22 mouse cellular contexts compared by ENCODE assay signal in the genomic region with DNA sequence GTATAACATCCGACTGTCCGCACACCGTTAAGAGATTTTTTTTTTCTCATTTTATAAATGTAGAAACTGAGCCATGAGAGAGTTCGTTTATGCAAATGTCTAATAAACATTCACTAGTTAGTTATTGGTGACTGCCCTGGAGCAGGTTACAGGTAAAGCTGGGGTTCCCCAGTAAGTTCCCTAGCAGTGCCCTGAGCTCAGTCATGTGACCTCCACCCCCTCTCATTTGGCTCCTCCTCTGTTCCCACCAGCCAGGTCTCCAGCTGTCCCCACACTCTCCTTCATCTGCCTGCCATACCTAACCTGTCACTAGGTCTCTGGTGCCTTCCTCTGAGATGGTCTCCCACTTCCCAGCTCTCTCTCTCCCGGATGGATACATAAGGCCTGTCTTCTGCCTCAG. TPM values are rescaled to one million over a fixed set of nuclear protein-coding genes. Genes with fewer than 3 reads are reported as not detected.
DNase-seq lines count a peak whose midpoint lies in the region; ATAC-seq and TF ChIP-seq lines count a peak whose summit lies in the region.
"Had no signal": no experiment of that assay in that cellular context is flagged by ENCODE, and none has a peak within 500 bp of the region (broad histone marks: within the 10 kb centered on the region; RNA-seq: fewer than 3 reads in every experiment).

No protein-coding gene starts in this region.

- no peak for TF ChIP-seq EP300 in ES-Bruce4 (IDR thresholded peaks at IDR 0.05; ENCODE audit: insufficient read depth, low read depth, low read length)

- peaks cover 23% of the 10 kb centered on the region for H3K36me3 ChIP-seq in heart, embryonic 12.5 days
- peaks cover 19% of the 10 kb centered on the region for H3K36me3 ChIP-seq in liver, embryonic 13.5 days
- H3K36me3 ChIP-seq in ES-Bruce4 (ENCODE audit: control insufficient read depth, insufficient read depth, low read length, poor library complexity, severe bottlenecking), result 0 out of 2 replicates have a peak, but pooled peaks cover 8% of the 10 kb centered on the region

- TF ChIP-seq POLR2A in ES-Bruce4 (IDR thresholded peaks at IDR 0.05; ENCODE audit: insufficient read depth, low read length), result no peak

- no peak for ATAC-seq in heart, embryonic 12.5 days (ENCODE audit: insufficient number of reproducible peaks, low FRiP score)
- no peak for ATAC-seq in liver, embryonic 13.5 days (ENCODE audit: low read depth)

- H3K9me3 ChIP-seq in heart, embryonic 12.5 days (replicated peaks), result no peaks in the 10 kb centered on the region
- no peaks in the 10 kb centered on the region for H3K9me3 ChIP-seq in liver, embryonic 13.5 days (replicated peaks)
- H3K9me3 ChIP-seq in ES-Bruce4 (replicated peaks; ENCODE audit: control insufficient read depth, insufficient read depth, low read length, poor library complexity, severe bottlenecking), result no peaks in the 10 kb centered on the region
- H3K9me3 ChIP-seq: embryonic facial prominence, embryonic 15.5 days; forebrain, embryonic 10.5 days; hindbrain, embryonic 10.5 days had no signal

- H3K27me3 ChIP-seq in heart, embryonic 12.5 days (replicated peaks), result no peaks in the 10 kb centered on the region
- H3K27me3 ChIP-seq in liver, embryonic 13.5 days, result no peaks in the 10 kb centered on the region
- no peaks in the 10 kb centered on the region for H3K27me3 ChIP-seq in ES-Bruce4 (ENCODE audit: control insufficient read depth, insufficient read depth, low read length, poor library complexity, severe bottlenecking)
- H3K27me3 ChIP-seq: embryonic facial prominence, embryonic 15.5 days had no signal

- no peak for TF ChIP-seq CTCF in ES-Bruce4 (IDR thresholded peaks at IDR 0.05; ENCODE audit: low read depth, low read length)

- no peak overlapping the region for H3K4me3 ChIP-seq in heart, embryonic 12.5 days
- no peak overlapping the region for H3K4me3 ChIP-seq in liver, embryonic 13.5 days (replicated peaks)
- H3K4me3 ChIP-seq in ES-Bruce4 (ENCODE audit: low read depth, low read length), result no peak overlapping the region

- no peak overlapping the region for H3K9ac ChIP-seq in heart, embryonic 12.5 days
- H3K9ac ChIP-seq in liver, embryonic 13.5 days, result no peak overlapping the region
- no peak overlapping the region for H3K9ac ChIP-seq in ES-Bruce4 (ENCODE audit: low read depth, poor library complexity, severe bottlenecking)

- H3K4me2 ChIP-seq in heart, embryonic 12.5 days, result no peak overlapping the region
- H3K4me2 ChIP-seq in liver, embryonic 13.5 days, result peak overlapping the region; percentile 93; the same call in 1 of the 2 replicates

- 84% methylated on average over 5 of the region's 5 CpGs for WGBS in heart, embryonic 12.5 days
- WGBS in liver, embryonic 13.5 days (ENCODE audit: insufficient replicate concordance), result 86% methylated on average over 5 of the region's 5 CpGs

- peak; percentile 13 for DNase-seq in cerebellum, adult 11 months
- no peak for DNase-seq in cerebellum, postnatal 25 days
- peak; percentile 86 for DNase-seq in heart, adult 11 months
- DNase-seq in liver, embryonic 13.5 days, result no peak
- DNase-seq in liver, result no peak
- no peak for DNase-seq in spleen, adult 18-20 months
- DNase-seq: adrenal gland, postnatal 10 days; gastrocnemius, postnatal 25 days; kidney, adult 9 months; kidney, postnatal 4 days; lung, embryonic 14.5 days; thymus, postnatal 4 days had no signal

- no peak overlapping the region for H3K27ac ChIP-seq in heart, embryonic 12.5 days (ENCODE audit: poor library complexity, severe bottlenecking)
- no peak overlapping the region for H3K27ac ChIP-seq in liver, embryonic 13.5 days
- H3K27ac ChIP-seq in ES-Bruce4 (ENCODE audit: insufficient read depth, low read length), result 0 out of 2 replicates have a peak overlapping the region, but pooled peaks have one; percentile 0
- H3K27ac ChIP-seq: embryonic facial prominence, embryonic 15.5 days had no signal

- H3K4me1 ChIP-seq in heart, embryonic 12.5 days (replicated peaks), result peaks cover 10% of the 10 kb centered on the region
- H3K4me1 ChIP-seq in liver, embryonic 13.5 days (replicated peaks), result peaks cover 25% of the 10 kb centered on the region
- H3K4me1 ChIP-seq in ES-Bruce4 (ENCODE audit: control insufficient read depth, insufficient read depth, low read length), result no peaks in the 10 kb centered on the region

RNA-seq across cellular contexts. Expression of gene Vps18, which starts 1.2 kb away (rescaled TPM):
- 15.2 and 15.8 TPM in 2 replicates for polyA plus RNA-seq in heart, embryonic 12.5 days (2016; fragmentation: Nextera tagmentation; extraction: Ambion mirVana)
- polyA plus RNA-seq in liver, embryonic 13.5 days (2015; fragmentation: Nextera tagmentation; extraction: Ambion mirVana), result 6.5 and 6.6 TPM in 2 replicates
- polyA plus RNA-seq in ES-Bruce4 (2011; ENCODE audit: insufficient read depth, insufficient read length, low read depth, missing spikeins), result 11.7 and 12.8 TPM in 2 replicates

RNA-seq across cellular contexts. Expression of gene Rhov, which starts 16.3 kb away (rescaled TPM):
- polyA plus RNA-seq in heart, embryonic 12.5 days (2016; fragmentation: Nextera tagmentation; extraction: Ambion mirVana), result 0.10 and 0.13 TPM in 2 replicates
- 0.08 and 0.16 TPM in 2 replicates for polyA plus RNA-seq in liver, embryonic 13.5 days (2015; fragmentation: Nextera tagmentation; extraction: Ambion mirVana)
- polyA plus RNA-seq in ES-Bruce4 (2011; ENCODE audit: insufficient read depth, insufficient read length, low read depth, missing spikeins), result 0.36 and 0.78 TPM in 2 replicates
- polyA plus RNA-seq: heart, embryonic 11.5 days had no signal

RNA-seq across cellular contexts. Expression of gene Dll4, which starts 38.2 kb away (rescaled TPM):
- polyA plus RNA-seq in heart, embryonic 12.5 days (2016; fragmentation: Nextera tagmentation; extraction: Ambion mirVana), result 6.5 and 6.8 TPM in 2 replicates
- polyA plus RNA-seq in liver, embryonic 13.5 days (2015; fragmentation: Nextera tagmentation; extraction: Ambion mirVana), result 1.7 and 1.9 TPM in 2 replicates
- 0.18 TPM in 1 of 2 replicates, not detected in the other for polyA plus RNA-seq in ES-Bruce4 (2011; ENCODE audit: insufficient read depth, insufficient read length, low read depth, missing spikeins)
- polyA plus RNA-seq: inflammation-experienced regulatory T-cells, adult 6 months had no signal

RNA-seq across cellular contexts. Expression of gene Spint1, which starts 50.2 kb away (rescaled TPM):
- 0.82 and 1.00 TPM in 2 replicates for polyA plus RNA-seq in heart, embryonic 12.5 days (2016; fragmentation: Nextera tagmentation; extraction: Ambion mirVana)
- polyA plus RNA-seq in liver, embryonic 13.5 days (2015; fragmentation: Nextera tagmentation; extraction: Ambion mirVana), result 0.09 and 0.36 TPM in 2 replicates
- 57.3 and 71.4 TPM in 2 replicates for polyA plus RNA-seq in ES-Bruce4 (2011; ENCODE audit: insufficient read depth, insufficient read length, low read depth, missing spikeins)

RNA-seq across cellular contexts. Expression of gene Ppp1r14d, which starts 57.7 kb away (rescaled TPM):
- not detected in 2 replicates for polyA plus RNA-seq in heart, embryonic 12.5 days (2016; fragmentation: Nextera tagmentation; extraction: Ambion mirVana)
- not detected in 2 replicates for polyA plus RNA-seq in liver, embryonic 13.5 days (2015; fragmentation: Nextera tagmentation; extraction: Ambion mirVana)
- polyA plus RNA-seq in ES-Bruce4 (2011; ENCODE audit: insufficient read depth, insufficient read length, low read depth, missing spikeins), result not detected in 2 replicates
- polyA plus RNA-seq: brain, embryonic 14.5 days; heart, embryonic 11.5 days; hindbrain, embryonic 10.5 days; inflammation-experienced regulatory T-cells, adult 6 months; limb, embryonic 14.5 days; neural tube, embryonic 14.5 days had no signal

Comparison
In these comparisons a context has a peak if more than half of its experiments do, and no peak if none do; other contexts are left out.
1. DNase-seq: peak in cerebellum, adult 11 months (single experiment) and heart, adult 11 months (single experiment); none in cerebellum, postnatal 25 days (0 of 2), liver, embryonic 13.5 days (single experiment), liver (single experiment) and spleen, adult 18-20 months (0 of 2).